Mouse (Mus musculus): ENCODE measurements around the gene Gm11077. TPM values are rescaled to one million over a fixed set of nuclear protein-coding genes. Genes with fewer than 3 reads are reported as not detected.
A peak's percentile ranks its signal among the peaks of the same experiment; 100 is the strongest.

Gm11077 gene
- polyA plus RNA-seq, 2 experiments: not detected

DNA sequence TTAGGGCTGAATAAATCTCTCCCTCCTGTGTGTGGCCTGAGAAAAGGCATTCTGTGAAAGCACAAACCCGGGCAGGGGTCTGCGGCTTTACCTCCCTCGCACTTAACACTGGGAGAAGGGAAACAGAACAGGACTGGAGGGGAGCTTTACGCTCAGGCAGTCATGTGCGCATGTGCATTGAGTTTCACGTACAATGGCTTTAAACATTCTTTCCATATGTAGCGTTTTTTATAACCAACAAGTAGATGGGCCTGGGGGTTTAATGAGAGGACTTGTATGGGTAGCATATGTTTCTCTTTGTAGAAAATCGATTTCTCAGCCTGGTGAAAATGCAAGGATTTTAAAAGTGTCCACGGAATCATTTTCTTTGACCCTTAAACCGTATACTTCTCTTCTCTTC lies 24.0 kb upstream of the Gm11077 start:
- WGBS (ENCODE audit: insufficient replicate concordance): 75% methylated on average over 10 of the region's 10 CpGs
- Histone ChIP-seq H3K27ac (no peak overlapping the region), H3K9me3 (ENCODE audit: control insufficient read depth, low read length) (no peaks in the 10 kb centered on the region), H3K4me1 (replicated peaks; ENCODE audit: control insufficient read depth in 2 of 2, insufficient read depth in 2 of 2, low read length in 1 of 2) (no peaks in the 10 kb centered on the region), H3K4me3 (ENCODE audit: insufficient read depth in 1 of 2, low read depth in 2 of 2, low read length in 2 of 2) (no peak overlapping the region), H3K9ac (replicated peaks) (no peak overlapping the region), H3K36me3 (replicated peaks; ENCODE audit: control insufficient read depth, insufficient read depth, low read depth) (no peaks in the 10 kb centered on the region), H3K4me2 (ENCODE audit: low read depth) (no peak overlapping the region), H3K27me3 (ENCODE audit: control insufficient read depth, insufficient read depth, low read length) (no peaks in the 10 kb centered on the region)
- ATAC-seq (ENCODE audit: insufficient read depth) (no peak), DNase-seq (ENCODE audit: low read depth in 3 of 3, low spot score in 3 of 3) (no peak)
- TF ChIP-seq CTCF (IDR thresholded peaks at IDR 0.05; ENCODE audit: low read depth) (no peak), EP300 (IDR thresholded peaks at IDR 0.05; ENCODE audit: low read depth) (no peak)

DNA sequence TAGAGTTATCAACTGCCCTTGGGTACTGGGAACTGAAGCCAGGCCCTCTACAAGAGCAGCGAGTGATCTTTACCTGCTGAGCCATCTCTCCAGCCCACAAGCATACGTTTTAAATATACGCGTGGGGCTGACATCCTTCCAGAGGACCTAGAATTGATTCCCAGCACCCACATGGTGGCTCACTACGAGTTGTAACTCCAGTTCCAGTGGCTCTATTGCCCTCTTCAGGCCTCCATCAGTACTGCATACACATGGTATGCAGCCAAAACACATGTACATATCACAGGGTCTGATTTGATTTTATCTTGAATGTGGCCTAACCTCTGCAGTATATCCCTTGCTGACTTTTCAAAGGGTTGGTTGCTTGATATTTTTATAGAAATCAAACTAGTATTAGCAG lies 23.0 kb upstream of the Gm11077 start:
- Histone ChIP-seq H3K36me3 (replicated peaks; ENCODE audit: control insufficient read depth, insufficient read depth, low read depth) (no peaks in the 10 kb centered on the region), H3K27ac (no peak overlapping the region), H3K9ac (replicated peaks) (no peak overlapping the region), H3K27me3 (ENCODE audit: control insufficient read depth, insufficient read depth, low read length) (no peaks in the 10 kb centered on the region), H3K4me3 (ENCODE audit: insufficient read depth in 1 of 2, low read depth in 2 of 2, low read length in 2 of 2) (no peak overlapping the region), H3K4me1 (replicated peaks; ENCODE audit: control insufficient read depth in 2 of 2, insufficient read depth in 2 of 2, low read length in 1 of 2) (no peaks in the 10 kb centered on the region), H3K4me2 (ENCODE audit: low read depth) (no peak overlapping the region), H3K9me3 (ENCODE audit: control insufficient read depth, low read length) (no peaks in the 10 kb centered on the region)
- DNase-seq (ENCODE audit: low read depth in 3 of 3, low spot score in 3 of 3) (no peak), ATAC-seq (ENCODE audit: insufficient read depth) (no peak)
- TF ChIP-seq CTCF (IDR thresholded peaks at IDR 0.05; ENCODE audit: low read depth) (peak; percentile 31), EP300 (IDR thresholded peaks at IDR 0.05; ENCODE audit: low read depth) (no peak)
- WGBS (ENCODE audit: insufficient replicate concordance): 81% methylated on average over 5 of the region's 5 CpGs

DNA sequence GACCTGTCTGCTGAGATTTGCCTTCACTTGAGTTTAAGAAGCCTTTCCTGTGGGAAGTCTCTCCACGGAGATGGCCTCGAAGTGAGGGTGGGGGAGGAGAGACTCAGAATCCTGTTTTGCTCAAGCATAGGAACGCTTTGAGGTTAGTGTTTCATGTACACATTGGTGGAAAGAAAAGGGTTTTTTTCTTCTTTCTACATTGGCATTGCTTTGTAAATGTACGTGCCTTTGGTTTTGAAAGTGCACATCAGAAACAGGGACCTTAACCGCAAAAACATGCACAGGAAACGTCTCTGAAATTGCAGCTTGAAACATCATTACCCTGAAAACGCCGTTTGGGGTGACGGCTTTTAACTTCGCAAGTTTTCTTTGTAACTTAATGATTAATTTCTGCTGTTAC lies 21.0 kb upstream of the Gm11077 start:
- Histone ChIP-seq H3K27ac (no peak overlapping the region), H3K27me3 (ENCODE audit: control insufficient read depth, insufficient read depth, low read length) (no peaks in the 10 kb centered on the region), H3K9me3 (ENCODE audit: control insufficient read depth, low read length) (no peaks in the 10 kb centered on the region), H3K36me3 (replicated peaks; ENCODE audit: control insufficient read depth, insufficient read depth, low read depth) (no peaks in the 10 kb centered on the region), H3K4me2 (ENCODE audit: low read depth) (no peak overlapping the region), H3K4me1 (replicated peaks; ENCODE audit: control insufficient read depth in 2 of 2, insufficient read depth in 2 of 2, low read length in 1 of 2) (no peaks in the 10 kb centered on the region), H3K9ac (replicated peaks) (no peak overlapping the region), H3K4me3 (ENCODE audit: insufficient read depth in 1 of 2, low read depth in 2 of 2, low read length in 2 of 2) (no peak overlapping the region)
- WGBS (ENCODE audit: insufficient replicate concordance): 40% methylated on average over 10 of the region's 10 CpGs
- no peak for ATAC-seq (ENCODE audit: insufficient read depth)
- DNase-seq (ENCODE audit: low read depth in 3 of 3, low spot score in 3 of 3): no peak
- no peak for TF ChIP-seq EP300 (IDR thresholded peaks at IDR 0.05; ENCODE audit: low read depth)
- TF ChIP-seq CTCF (IDR thresholded peaks at IDR 0.05; ENCODE audit: low read depth): no peak

DNA sequence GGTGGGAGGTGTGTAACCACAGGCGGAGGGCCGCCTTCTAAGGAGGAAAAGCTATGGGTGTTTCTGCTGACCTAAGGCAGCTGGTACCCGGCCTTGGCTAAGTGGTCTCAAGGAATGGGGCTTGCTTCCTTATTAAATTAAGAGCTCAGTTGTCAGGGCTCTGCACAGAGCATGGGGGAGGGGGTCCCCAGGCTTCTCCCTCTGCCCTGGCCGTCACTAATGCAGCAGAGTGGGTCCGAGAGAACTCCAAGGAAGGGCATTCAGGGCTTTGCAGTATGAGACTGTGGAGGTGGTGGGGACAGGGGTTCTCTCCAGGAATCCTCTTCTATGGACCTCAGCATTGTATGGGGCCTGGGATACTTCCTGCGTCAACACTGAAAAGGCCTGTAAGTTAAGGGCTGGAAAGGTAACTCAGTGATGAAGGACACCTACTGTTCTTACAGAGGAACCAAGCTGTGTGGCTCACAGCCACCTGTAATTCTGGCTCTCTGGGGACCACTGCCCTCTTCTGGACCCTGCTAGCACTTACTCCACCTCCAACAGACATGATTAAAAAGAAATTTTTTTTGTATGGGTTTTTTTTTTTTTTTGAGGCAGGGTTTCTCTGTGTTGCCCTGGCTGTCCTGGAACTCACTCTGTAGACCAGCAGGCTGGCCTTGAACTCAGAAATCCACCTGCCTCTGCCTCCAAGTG lies 19.5 kb upstream of the Gm11077 start:
- Histone ChIP-seq H3K27me3 (ENCODE audit: control insufficient read depth, insufficient read depth, low read length) (no peaks in the 10 kb centered on the region), H3K4me3 (ENCODE audit: insufficient read depth in 1 of 2, low read depth in 2 of 2, low read length in 2 of 2) (no peak overlapping the region), H3K9ac (replicated peaks) (no peak overlapping the region), H3K4me2 (ENCODE audit: low read depth) (no peak overlapping the region), H3K36me3 (replicated peaks; ENCODE audit: control insufficient read depth, insufficient read depth, low read depth) (no peaks in the 10 kb centered on the region), H3K9me3 (ENCODE audit: control insufficient read depth, low read length) (no peaks in the 10 kb centered on the region), H3K4me1 (replicated peaks; ENCODE audit: control insufficient read depth in 2 of 2, insufficient read depth in 2 of 2, low read length in 1 of 2) (no peaks in the 10 kb centered on the region), H3K27ac (no peak overlapping the region)
- WGBS (ENCODE audit: insufficient replicate concordance): 56% methylated on average over 6 of the region's 6 CpGs
- TF ChIP-seq CTCF (IDR thresholded peaks at IDR 0.05; ENCODE audit: low read depth): no peak
- TF ChIP-seq EP300 (IDR thresholded peaks at IDR 0.05; ENCODE audit: low read depth): no peak
- ATAC-seq (ENCODE audit: insufficient read depth) (no peak), DNase-seq (ENCODE audit: low read depth in 3 of 3, low spot score in 3 of 3) (no peak)

DNA sequence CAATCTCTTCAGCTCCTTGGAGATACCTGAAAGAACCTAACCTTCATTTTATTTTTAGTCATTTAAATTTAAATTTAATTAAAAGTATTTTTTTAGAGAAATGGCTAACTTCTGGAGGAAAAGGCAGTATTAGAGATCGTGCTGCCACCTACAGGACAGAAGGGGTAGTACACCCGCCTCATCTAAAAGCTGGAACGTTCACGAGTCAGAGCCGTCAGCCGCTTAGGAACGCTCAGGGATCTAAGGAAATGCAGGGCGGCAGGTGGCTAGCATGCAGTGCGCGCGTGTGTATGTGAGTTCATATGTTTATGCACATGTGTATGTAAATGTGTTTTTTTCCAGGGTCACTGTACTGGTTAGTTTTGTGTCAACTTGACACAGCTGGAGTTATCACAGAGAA lies 16.3 kb upstream of the Gm11077 start:
- Histone ChIP-seq H3K4me3 (ENCODE audit: insufficient read depth in 1 of 2, low read depth in 2 of 2, low read length in 2 of 2) (no peak overlapping the region), H3K27me3 (ENCODE audit: control insufficient read depth, insufficient read depth, low read length) (no peaks in the 10 kb centered on the region), H3K4me2 (ENCODE audit: low read depth) (no peak overlapping the region), H3K36me3 (replicated peaks; ENCODE audit: control insufficient read depth, insufficient read depth, low read depth) (no peaks in the 10 kb centered on the region), H3K9me3 (ENCODE audit: control insufficient read depth, low read length) (no peaks in the 10 kb centered on the region), H3K9ac (replicated peaks) (no peak overlapping the region), H3K4me1 (replicated peaks; ENCODE audit: control insufficient read depth in 2 of 2, insufficient read depth in 2 of 2, low read length in 1 of 2) (no peaks in the 10 kb centered on the region), H3K27ac (no peak overlapping the region)
- 4% methylated on average over 11 of the region's 11 CpGs for WGBS (ENCODE audit: insufficient replicate concordance)
- peak; percentile 2 to 6 (median 4) for DNase-seq (ENCODE audit: low read depth in 3 of 3, low spot score in 3 of 3)
- TF ChIP-seq EP300 (IDR thresholded peaks at IDR 0.05; ENCODE audit: low read depth) (no peak), CTCF (IDR thresholded peaks at IDR 0.05; ENCODE audit: low read depth) (peak; percentile 86)
- ATAC-seq (ENCODE audit: insufficient read depth): no peak

All from liver, embryonic 14.5 days (tissue).